Mouse (Mus musculus): ENCODE measurements around the gene Tspear.
"Not testable (repeated sequence)": the region's sequence is repeated elsewhere in the genome, so short reads cannot be mapped to it uniquely, and the experiment has no call there.

The Tspear gene

GRCm38 (mm10) chr10:77713734-77714133 lies 27.4 kb downstream of the Tspear start:
- DNase-seq (ENCODE audit: low spot score) = no peak

GRCm38 (mm10) chr10:77715507-77715906 lies 29.1 kb downstream of the Tspear start, which contains the start of gene Gm10142:
Gene Gm10142 (plus strand): TSS chr10:77715807.
- DNase-seq (ENCODE audit: low spot score) = no peak

GRCm38 (mm10) chr10:77720299-77720698 lies 33.9 kb downstream of the Tspear start, which contains the start of gene Krtap12-1:
Gene Krtap12-1 (plus strand): TSS chr10:77720599.
- DNase-seq (ENCODE audit: low spot score) = not testable (repeated sequence)

- DNase-seq (ENCODE audit: low spot score) = no peak
These were observed 38.5 kb downstream of the Tspear start for GRCm38 (mm10) chr10:77724855-77725254.

- DNase-seq (ENCODE audit: low spot score) = no peak
These were observed 39.8 kb downstream of the Tspear start, which contains the start of gene Gm10100 for GRCm38 (mm10) chr10:77726186-77726585. Gene Gm10100 (plus strand): TSS chr10:77726486.

GRCm38 (mm10) chr10:77728280-77728679 lies 41.9 kb downstream of the Tspear start:
- no peak for DNase-seq (ENCODE audit: low spot score)

GRCm38 (mm10) chr10:77729241-77729640 lies 42.9 kb downstream of the Tspear start:
- DNase-seq (ENCODE audit: low spot score) = no peak

- no peak for DNase-seq (ENCODE audit: low spot score)
These were observed 49.6 kb downstream of the Tspear start for GRCm38 (mm10) chr10:77735928-77736327.

- no peak for DNase-seq (ENCODE audit: low spot score)
These were observed 52.6 kb downstream of the Tspear start for GRCm38 (mm10) chr10:77738929-77739328.

- not testable (repeated sequence) for DNase-seq (ENCODE audit: low spot score)
These were observed 55.7 kb downstream of the Tspear start, which contains the start of gene Gm18596 for GRCm38 (mm10) chr10:77741924-77742688. Gene Gm18596 (minus strand): TSS chr10:77742638.

- not testable (repeated sequence) for DNase-seq (ENCODE audit: low spot score)
These were observed 64.3 kb downstream of the Tspear start for GRCm38 (mm10) chr10:77750686-77751085.

GRCm38 (mm10) chr10:77751254-77751653 lies 64.9 kb downstream of the Tspear start, which contains the start of gene Gm9736:
Gene Gm9736 (minus strand): TSS chr10:77751354.
- DNase-seq (ENCODE audit: low spot score) = not testable (repeated sequence)

GRCm38 (mm10) chr10:77752312-77752711 lies 65.9 kb downstream of the Tspear start:
- not testable (repeated sequence) for DNase-seq (ENCODE audit: low spot score)

- no peak for DNase-seq (ENCODE audit: low spot score)
These were observed 67.1 kb downstream of the Tspear start for GRCm38 (mm10) chr10:77753448-77753847.

GRCm38 (mm10) chr10:77759582-77759981 lies 73.2 kb downstream of the Tspear start, which contains the start of gene Gm3233:
Gene Gm3233 (minus strand): TSS chr10:77759682.
- DNase-seq (ENCODE audit: low spot score) = not testable (repeated sequence)

GRCm38 (mm10) chr10:77769727-77770126 lies 83.4 kb downstream of the Tspear start:
- no peak for DNase-seq (ENCODE audit: low spot score)

- DNase-seq (ENCODE audit: low spot score) = not testable (repeated sequence)
These were observed 84.9 kb downstream of the Tspear start, which contains the start of gene Gm3238 for GRCm38 (mm10) chr10:77771225-77771624. Gene Gm3238 (minus strand): TSS chr10:77771325.

GRCm38 (mm10) chr10:77772142-77772541 lies 85.8 kb downstream of the Tspear start:
- DNase-seq (ENCODE audit: low spot score) = not testable (repeated sequence)

GRCm38 (mm10) chr10:77776844-77777243 lies 90.5 kb downstream of the Tspear start, which contains the start of gene Gm7138:
Gene Gm7138 (minus strand): TSS chr10:77776944.
- DNase-seq (ENCODE audit: low spot score) = not testable (repeated sequence)

GRCm38 (mm10) chr10:77782442-77782841 lies 96.1 kb downstream of the Tspear start, which contains the start of gene Gm3250:
Gene Gm3250 (minus strand): TSS chr10:77782542.
- DNase-seq (ENCODE audit: low spot score) = not testable (repeated sequence)

- not testable (repeated sequence) for DNase-seq (ENCODE audit: low spot score)
These were observed 97.0 kb downstream of the Tspear start for GRCm38 (mm10) chr10:77783396-77783795.

- DNase-seq (ENCODE audit: low spot score) = not testable (repeated sequence)
These were observed 101.5 kb downstream of the Tspear start, which contains the start of gene Gm7137 for GRCm38 (mm10) chr10:77787876-77788275. Gene Gm7137 (minus strand): TSS chr10:77788200.

GRCm38 (mm10) chr10:77788621-77789020 lies 102.3 kb downstream of the Tspear start:
- no peak for DNase-seq (ENCODE audit: low spot score)
